In the genomic region with DNA sequence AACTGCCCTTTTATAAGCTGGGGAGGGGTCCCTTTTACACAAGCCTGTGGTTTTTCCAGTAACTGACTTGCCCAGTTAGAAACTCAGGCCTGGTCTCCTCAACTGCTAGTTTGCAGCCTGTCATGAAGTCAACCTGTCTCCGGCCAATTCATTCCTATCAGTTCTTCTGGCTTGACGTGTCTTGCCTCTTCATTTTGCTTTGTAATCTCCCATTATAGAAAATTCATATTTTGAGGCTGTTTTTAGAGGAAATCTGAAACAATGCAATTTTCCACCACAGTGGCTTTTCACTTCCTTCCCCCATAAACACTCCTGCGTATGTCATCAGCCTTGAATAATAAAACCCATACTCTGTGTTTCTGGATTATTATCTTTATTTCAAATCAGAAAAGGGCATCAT, we compare ENCODE assay signal across 20 mouse cellular contexts.
"Had no signal": no experiment of that assay in that cellular context is flagged by ENCODE, and none has a peak within 500 bp of the region (broad histone marks: within the 10 kb centered on the region; RNA-seq: fewer than 3 reads in every experiment).

No protein-coding gene starts in this region.

- H3K4me2 ChIP-seq: liver, embryonic 13.5 days; liver, embryonic 15.5 days; lung, embryonic 15.5 days; midbrain, embryonic 11.5 days; midbrain, embryonic 13.5 days; midbrain, embryonic 15.5 days; neural tube, embryonic 13.5 days; neural tube, embryonic 15.5 days had no signal

- H3K9ac ChIP-seq: liver, embryonic 13.5 days; liver, embryonic 15.5 days; liver, postnatal 0 days; lung, embryonic 15.5 days; midbrain, embryonic 13.5 days; midbrain, embryonic 15.5 days; neural tube, embryonic 13.5 days; neural tube, embryonic 15.5 days had no signal

- H3K36me3 ChIP-seq: liver, embryonic 13.5 days; liver, embryonic 15.5 days; lung, embryonic 15.5 days; midbrain, embryonic 13.5 days; midbrain, embryonic 15.5 days; neural tube, embryonic 13.5 days; neural tube, embryonic 15.5 days had no signal

- ATAC-seq: liver, postnatal 0 days; lung, postnatal 0 days; midbrain, embryonic 13.5 days; midbrain, embryonic 15.5 days had no signal

- H3K4me3 ChIP-seq: liver, embryonic 13.5 days; liver, embryonic 15.5 days; lung, embryonic 15.5 days; megakaryocyte, embryonic 14.5 days; midbrain, embryonic 13.5 days; midbrain, embryonic 15.5 days; myocyte; neural tube, embryonic 13.5 days; neural tube, embryonic 15.5 days had no signal

- H3K9me3 ChIP-seq: liver, embryonic 13.5 days; liver, embryonic 15.5 days; lung, embryonic 15.5 days; megakaryocyte, embryonic 14.5 days; midbrain, embryonic 13.5 days; midbrain, embryonic 15.5 days; neural tube, embryonic 13.5 days; neural tube, embryonic 15.5 days had no signal

- H3K4me1 ChIP-seq: liver, embryonic 15.5 days; lung, embryonic 15.5 days; midbrain, embryonic 13.5 days; midbrain, embryonic 15.5 days; neural tube, embryonic 13.5 days; neural tube, embryonic 15.5 days had no signal

- DNase-seq: liver, embryonic 13.5 days; liver, postnatal 0 days; lung, adult 2 months; lung, postnatal 4 days; retina, postnatal 1 day; right cerebral cortex, adult 18-20 months; spleen, adult 18-20 months; thymus, adult 18-20 months; thymus, postnatal 14 days; thymus, postnatal 36 days had no signal

- H3K27me3 ChIP-seq: liver, embryonic 13.5 days; liver, embryonic 15.5 days; lung, embryonic 15.5 days; megakaryocyte, embryonic 14.5 days; midbrain, embryonic 13.5 days; midbrain, embryonic 15.5 days; neural tube, embryonic 13.5 days; neural tube, embryonic 15.5 days had no signal

- H3K27ac ChIP-seq: liver, embryonic 13.5 days; liver, embryonic 15.5 days; lung, embryonic 15.5 days; midbrain, embryonic 13.5 days; midbrain, embryonic 15.5 days; neural tube, embryonic 13.5 days; neural tube, embryonic 15.5 days had no signal
